Mouse (Mus musculus): ENCODE results near the gene Pih1d1.

GRCm38 (mm10) chr7:45147899-45148298, 6.2 kb upstream of the Pih1d1 start:
- TF ChIP-seq CTCF (IDR thresholded peaks at IDR 0.05; ENCODE audit: low read depth) (no peak), EP300 (IDR thresholded peaks at IDR 0.05; ENCODE audit: low read depth) (no peak)
